Mouse (Mus musculus): ENCODE results near the gene Nlgn1. TPM values are rescaled to one million over a fixed set of nuclear protein-coding genes. Genes with fewer than 3 reads are reported as not detected.

Nlgn1 gene
- polyA plus RNA-seq, 1 experiment from 2014 or later, result 0.23 TPM

DNA sequence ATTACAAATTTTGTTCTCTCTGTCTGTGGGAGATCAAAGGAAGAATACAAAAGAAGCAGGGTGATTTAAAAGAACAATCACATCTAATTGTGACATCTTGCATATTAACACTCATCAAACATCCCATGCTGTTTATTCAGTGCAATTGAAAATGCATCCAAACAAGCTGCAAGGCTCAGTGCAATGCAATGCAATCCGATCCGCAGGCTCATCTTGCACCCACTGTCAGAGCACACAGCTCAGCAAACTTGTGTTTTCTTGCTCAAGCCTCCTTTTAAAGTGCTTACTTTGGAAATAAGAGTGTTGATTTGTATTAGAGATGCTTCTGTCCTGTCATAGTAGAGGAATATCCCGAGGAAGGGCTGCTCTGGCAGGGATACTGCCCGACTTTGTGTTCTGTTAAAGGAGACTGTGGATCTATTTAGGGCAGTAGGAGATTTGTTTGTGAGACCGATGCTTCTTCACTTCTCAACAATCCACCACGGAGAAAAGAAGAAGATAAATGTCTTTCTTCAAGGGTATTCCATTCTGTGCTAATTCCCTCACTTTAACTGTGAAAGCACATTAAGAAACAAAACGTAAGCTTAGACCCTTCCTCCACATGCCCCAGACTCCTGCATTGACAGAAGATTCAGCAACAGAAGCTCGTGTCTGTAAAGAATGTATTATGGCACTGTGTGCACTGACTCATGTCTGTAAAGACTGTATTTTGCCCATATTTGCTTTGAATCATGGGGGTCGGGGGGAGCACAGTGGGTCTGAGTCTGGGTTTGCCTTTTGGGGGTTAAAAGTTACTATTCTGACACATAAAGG is 197.2 kb downstream of the Nlgn1 start:
- ATAC-seq (replicated peaks; ENCODE audit: insufficient number of reproducible peaks, low FRiP score, low TSS enrichment), result no peak
- WGBS (ENCODE audit: insufficient replicate concordance), result 45% methylated on average over 9 of the region's 9 CpGs

DNA sequence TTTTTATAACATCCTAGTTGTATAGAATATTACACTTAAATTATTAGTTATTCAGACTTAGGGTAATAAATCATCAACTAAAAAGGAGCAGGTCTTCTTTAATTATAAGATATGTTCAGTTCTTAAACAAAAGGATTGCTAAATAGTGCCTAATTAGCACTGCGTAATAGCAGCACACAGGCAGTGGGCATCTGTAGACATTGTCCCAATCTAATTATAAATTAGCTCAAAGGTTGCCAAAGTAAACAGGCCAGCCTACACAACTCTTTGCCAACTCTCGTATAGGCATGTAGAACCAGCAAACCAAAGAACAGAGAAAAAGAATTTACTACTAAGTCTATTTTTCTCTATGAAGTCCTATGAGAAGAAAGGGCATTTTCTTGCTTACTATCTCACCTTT is 201.3 kb downstream of the Nlgn1 start:
- H3K4me3 ChIP-seq (ENCODE audit: low read depth, low read length), result no peak overlapping the region
- H3K4me1 ChIP-seq (ENCODE audit: control insufficient read depth, insufficient read depth, low read length), result no peaks in the 10 kb centered on the region
- no peaks in the 10 kb centered on the region for H3K9me3 ChIP-seq (replicated peaks; ENCODE audit: control insufficient read depth, low read length)
- no peak overlapping the region for H3K4me2 ChIP-seq
- H3K27me3 ChIP-seq (ENCODE audit: control insufficient read depth, insufficient read depth, low read length), result no peaks in the 10 kb centered on the region
- no peak overlapping the region for H3K9ac ChIP-seq (ENCODE audit: low read depth, low read length)
- 83% methylated on average over 2 of the region's 2 CpGs for WGBS (ENCODE audit: insufficient replicate concordance)
- no peak overlapping the region for H3K27ac ChIP-seq (ENCODE audit: low read depth, low read length)
- no peaks in the 10 kb centered on the region for H3K36me3 ChIP-seq (ENCODE audit: control insufficient read depth, insufficient read depth, low read length)
- ATAC-seq (replicated peaks; ENCODE audit: insufficient number of reproducible peaks, low FRiP score, low TSS enrichment), result no peak

More for the DNA sequence above, 197.2 kb downstream of the Nlgn1 start:
- Histone ChIP-seq H3K4me2 (no peak overlapping the region), H3K4me1 (ENCODE audit: control insufficient read depth, insufficient read depth, low read length) (no peaks in the 10 kb centered on the region), H3K36me3 (ENCODE audit: control insufficient read depth, insufficient read depth, low read length) (no peaks in the 10 kb centered on the region), H3K27ac (ENCODE audit: low read depth, low read length) (no peak overlapping the region), H3K9ac (ENCODE audit: low read depth, low read length) (no peak overlapping the region), H3K9me3 (replicated peaks; ENCODE audit: control insufficient read depth, low read length) (no peaks in the 10 kb centered on the region), H3K27me3 (ENCODE audit: control insufficient read depth, insufficient read depth, low read length) (no peaks in the 10 kb centered on the region), H3K4me3 (ENCODE audit: low read depth, low read length) (no peak overlapping the region)

GRCm38 (mm10) chr3:26129455-26129854 is 202.8 kb downstream of the Nlgn1 start:
- Histone ChIP-seq H3K4me1 (ENCODE audit: control insufficient read depth, insufficient read depth, low read length) (no peaks in the 10 kb centered on the region), H3K36me3 (ENCODE audit: control insufficient read depth, insufficient read depth, low read length) (no peaks in the 10 kb centered on the region), H3K9ac (ENCODE audit: low read depth, low read length) (no peak overlapping the region), H3K4me2 (no peak overlapping the region), H3K27ac (ENCODE audit: low read depth, low read length) (no peak overlapping the region), H3K27me3 (ENCODE audit: control insufficient read depth, insufficient read depth, low read length) (no peaks in the 10 kb centered on the region), H3K4me3 (ENCODE audit: low read depth, low read length) (no peak overlapping the region), H3K9me3 (replicated peaks; ENCODE audit: control insufficient read depth, low read length) (no peaks in the 10 kb centered on the region)
- WGBS (ENCODE audit: insufficient replicate concordance), result 74% methylated on average over 6 of the region's 6 CpGs
- ATAC-seq (replicated peaks; ENCODE audit: insufficient number of reproducible peaks, low FRiP score, low TSS enrichment), result no peak

GRCm38 (mm10) chr3:26117071-26117470 is 215.2 kb downstream of the Nlgn1 start:
- Histone ChIP-seq H3K4me1 (ENCODE audit: control insufficient read depth, insufficient read depth, low read length) (no peaks in the 10 kb centered on the region), H3K27me3 (ENCODE audit: control insufficient read depth, insufficient read depth, low read length) (no peaks in the 10 kb centered on the region), H3K4me3 (ENCODE audit: low read depth, low read length) (no peak overlapping the region), H3K36me3 (ENCODE audit: control insufficient read depth, insufficient read depth, low read length) (no peaks in the 10 kb centered on the region), H3K9me3 (replicated peaks; ENCODE audit: control insufficient read depth, low read length) (no peaks in the 10 kb centered on the region), H3K4me2 (no peak overlapping the region), H3K27ac (ENCODE audit: low read depth, low read length) (no peak overlapping the region), H3K9ac (ENCODE audit: low read depth, low read length) (no peak overlapping the region)
- ATAC-seq (replicated peaks; ENCODE audit: insufficient number of reproducible peaks, low FRiP score, low TSS enrichment), result no peak
- WGBS (ENCODE audit: insufficient replicate concordance), result 88% methylated on average over 1 of the region's 1 CpGs

DNA sequence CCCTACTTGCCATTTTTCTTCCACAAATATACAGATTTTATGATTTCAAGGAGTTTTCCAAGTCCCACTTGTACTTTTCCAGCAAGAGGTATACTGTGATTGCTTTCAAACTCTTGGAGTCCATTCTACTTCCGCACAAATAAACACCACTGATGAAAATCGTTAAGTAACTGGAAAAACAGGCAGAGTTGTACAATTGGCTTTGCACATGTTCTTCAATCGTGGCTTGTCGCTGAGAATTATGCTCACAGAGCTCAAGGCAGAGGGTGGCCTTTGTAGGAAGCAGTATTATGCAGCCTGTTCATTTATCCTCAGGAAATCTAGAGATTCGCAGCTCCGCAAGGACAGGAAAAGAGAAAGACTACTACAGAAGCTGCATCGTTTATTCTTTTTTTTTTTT is 225.9 kb downstream of the Nlgn1 start:
- Histone ChIP-seq H3K36me3 (ENCODE audit: control insufficient read depth, insufficient read depth, low read length) (no peaks in the 10 kb centered on the region), H3K9ac (ENCODE audit: low read depth, low read length) (no peak overlapping the region), H3K4me3 (ENCODE audit: low read depth, low read length) (no peak overlapping the region), H3K9me3 (replicated peaks; ENCODE audit: control insufficient read depth, low read length) (no peaks in the 10 kb centered on the region), H3K27me3 (ENCODE audit: control insufficient read depth, insufficient read depth, low read length) (no peaks in the 10 kb centered on the region), H3K4me2 (no peak overlapping the region), H3K27ac (ENCODE audit: low read depth, low read length) (no peak overlapping the region), H3K4me1 (ENCODE audit: control insufficient read depth, insufficient read depth, low read length) (no peaks in the 10 kb centered on the region)
- ATAC-seq (replicated peaks; ENCODE audit: insufficient number of reproducible peaks, low FRiP score, low TSS enrichment), result no peak
- WGBS (ENCODE audit: insufficient replicate concordance), result 86% methylated on average over 7 of the region's 7 CpGs

DNA sequence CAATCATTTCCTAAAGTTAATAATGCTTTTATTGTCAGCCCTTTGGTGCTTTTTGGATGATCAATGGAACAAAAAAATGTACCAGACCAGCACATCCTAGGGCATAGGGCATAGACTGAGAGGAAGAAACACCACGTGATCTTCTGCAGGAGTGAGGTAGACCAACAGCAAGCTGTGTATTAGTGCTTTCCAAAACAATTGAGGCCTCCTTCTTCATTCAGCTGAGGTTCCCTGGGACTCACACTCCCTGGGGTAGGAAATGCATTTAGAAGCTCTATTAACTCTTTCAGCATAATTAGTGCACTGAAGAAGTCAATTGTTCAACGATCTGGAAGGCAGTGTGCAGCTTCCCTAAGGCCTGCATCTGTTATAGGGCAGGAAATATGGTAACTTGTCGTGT is 226.7 kb downstream of the Nlgn1 start:
- no peaks in the 10 kb centered on the region for H3K27me3 ChIP-seq (ENCODE audit: control insufficient read depth, insufficient read depth, low read length)
- 68% methylated on average over 3 of the region's 3 CpGs for WGBS (ENCODE audit: insufficient replicate concordance)
- H3K9me3 ChIP-seq (replicated peaks; ENCODE audit: control insufficient read depth, low read length), result no peaks in the 10 kb centered on the region
- H3K4me3 ChIP-seq (ENCODE audit: low read depth, low read length), result no peak overlapping the region
- no peak overlapping the region for H3K9ac ChIP-seq (ENCODE audit: low read depth, low read length)
- no peak overlapping the region for H3K4me2 ChIP-seq
- H3K4me1 ChIP-seq (ENCODE audit: control insufficient read depth, insufficient read depth, low read length), result no peaks in the 10 kb centered on the region
- no peaks in the 10 kb centered on the region for H3K36me3 ChIP-seq (ENCODE audit: control insufficient read depth, insufficient read depth, low read length)
- H3K27ac ChIP-seq (ENCODE audit: low read depth, low read length), result no peak overlapping the region
- no peak for ATAC-seq (replicated peaks; ENCODE audit: insufficient number of reproducible peaks, low FRiP score, low TSS enrichment)

DNA sequence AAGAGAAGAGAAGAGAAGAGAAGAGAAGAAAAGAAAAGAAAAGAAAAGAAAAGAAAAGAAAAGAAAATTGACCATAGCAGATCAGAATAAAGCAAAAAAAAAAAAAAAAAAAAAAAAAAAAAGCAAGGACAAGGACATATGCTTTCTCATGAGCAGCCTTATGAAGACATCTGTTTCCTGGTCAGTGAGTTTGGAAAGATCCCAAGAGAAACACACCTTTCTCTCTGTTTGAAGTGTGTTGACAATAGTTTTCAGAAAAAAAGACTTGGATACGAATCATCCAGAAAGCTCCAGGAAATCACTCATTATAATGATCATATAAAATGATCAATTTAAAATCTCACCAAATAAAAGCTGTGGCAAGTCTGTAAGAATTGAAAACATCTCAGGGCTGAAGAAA is 230.0 kb downstream of the Nlgn1 start:
- WGBS (ENCODE audit: insufficient replicate concordance), result 74% methylated on average over 1 of the region's 1 CpGs
- ATAC-seq (replicated peaks; ENCODE audit: insufficient number of reproducible peaks, low FRiP score, low TSS enrichment), result no peak
- H3K27me3 ChIP-seq (ENCODE audit: control insufficient read depth, insufficient read depth, low read length), result no peaks in the 10 kb centered on the region
- H3K9me3 ChIP-seq (replicated peaks; ENCODE audit: control insufficient read depth, low read length), result no peaks in the 10 kb centered on the region
- H3K36me3 ChIP-seq (ENCODE audit: control insufficient read depth, insufficient read depth, low read length), result no peaks in the 10 kb centered on the region
- no peak overlapping the region for H3K9ac ChIP-seq (ENCODE audit: low read depth, low read length)
- no peak overlapping the region for H3K4me2 ChIP-seq
- no peaks in the 10 kb centered on the region for H3K4me1 ChIP-seq (ENCODE audit: control insufficient read depth, insufficient read depth, low read length)
- H3K4me3 ChIP-seq (ENCODE audit: low read depth, low read length), result no peak overlapping the region
- H3K27ac ChIP-seq (ENCODE audit: low read depth, low read length), result no peak overlapping the region

GRCm38 (mm10) chr3:26095551-26095950 is 236.7 kb downstream of the Nlgn1 start:
- no peaks in the 10 kb centered on the region for H3K9me3 ChIP-seq (replicated peaks; ENCODE audit: control insufficient read depth, low read length)
- no peak overlapping the region for H3K4me2 ChIP-seq
- no peak overlapping the region for H3K27ac ChIP-seq (ENCODE audit: low read depth, low read length)
- no peaks in the 10 kb centered on the region for H3K36me3 ChIP-seq (ENCODE audit: control insufficient read depth, insufficient read depth, low read length)
- H3K4me3 ChIP-seq (ENCODE audit: low read depth, low read length), result no peak overlapping the region
- ATAC-seq (replicated peaks; ENCODE audit: insufficient number of reproducible peaks, low FRiP score, low TSS enrichment), result no peak
- no peaks in the 10 kb centered on the region for H3K27me3 ChIP-seq (ENCODE audit: control insufficient read depth, insufficient read depth, low read length)
- H3K9ac ChIP-seq (ENCODE audit: low read depth, low read length), result no peak overlapping the region
- no peaks in the 10 kb centered on the region for H3K4me1 ChIP-seq (ENCODE audit: control insufficient read depth, insufficient read depth, low read length)

DNA sequence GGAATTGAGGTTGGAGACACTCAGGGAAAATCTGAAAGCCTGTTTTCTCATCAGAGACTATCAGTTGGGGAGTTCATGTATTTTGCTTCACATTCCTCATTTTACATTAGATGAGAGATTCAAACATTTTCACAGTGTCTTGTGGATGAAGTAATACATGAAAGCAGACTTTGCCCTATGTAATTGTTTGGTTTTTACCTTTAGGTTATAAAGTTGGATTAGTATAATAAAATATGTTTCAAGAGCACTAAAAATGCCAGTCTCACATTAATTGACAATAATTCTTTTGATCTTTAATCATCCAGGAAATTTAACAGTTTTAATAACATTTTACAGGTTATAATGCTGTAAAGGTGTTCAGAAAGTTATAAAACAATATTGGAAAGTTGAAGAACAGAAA is 262.9 kb downstream of the Nlgn1 start:
- Histone ChIP-seq H3K27ac (ENCODE audit: low read depth, low read length) (no peak overlapping the region), H3K27me3 (ENCODE audit: control insufficient read depth, insufficient read depth, low read length) (no peaks in the 10 kb centered on the region), H3K4me1 (ENCODE audit: control insufficient read depth, insufficient read depth, low read length) (no peaks in the 10 kb centered on the region), H3K36me3 (ENCODE audit: control insufficient read depth, insufficient read depth, low read length) (no peaks in the 10 kb centered on the region), H3K9ac (ENCODE audit: low read depth, low read length) (no peak overlapping the region), H3K4me2 (no peak overlapping the region), H3K4me3 (ENCODE audit: low read depth, low read length) (no peak overlapping the region), H3K9me3 (replicated peaks; ENCODE audit: control insufficient read depth, low read length) (no peaks in the 10 kb centered on the region)
- ATAC-seq (replicated peaks; ENCODE audit: insufficient number of reproducible peaks, low FRiP score, low TSS enrichment), result no peak

Data from heart, embryonic 11.5 days (tissue).